Mouse (Mus musculus) cerebellum, adult (tissue): ENCODE data around the gene Mslnl.

ENCODE experiments used
- ATAC-seq: cut with Nextera tagmentation; 2 replicates; pipeline ENCODE4 v1.9.2; 2017; ENCODE audit warnings: mild to moderate bottlenecking, moderate library complexity, mixed read lengths; ENCODE audit not compliant: insufficient number of reproducible peaks, low FRiP score, low TSS enrichment

The Mslnl gene

DNA sequence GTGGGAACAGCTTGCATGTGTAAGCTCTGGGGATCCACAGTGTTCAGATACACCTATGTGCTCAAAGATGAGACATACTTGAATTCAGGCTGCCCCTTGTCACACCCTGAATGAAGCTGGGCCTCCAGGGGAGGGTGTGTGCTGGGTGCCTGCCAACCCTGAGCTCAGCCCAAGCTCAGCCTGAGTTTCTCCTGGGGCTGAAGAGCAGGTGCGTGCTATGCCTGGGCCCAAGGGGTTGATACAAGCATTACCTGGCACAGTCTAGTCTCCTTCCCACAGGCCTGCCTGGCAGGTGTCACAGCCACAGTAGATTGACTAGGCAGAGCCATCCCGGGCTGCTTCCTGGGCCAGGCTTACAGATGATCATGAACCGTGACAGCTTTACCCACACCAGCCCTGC is at the start of gene Mslnl:
Gene Mslnl (plus strand): TSS at position 298 of the 400 bp plus-strand sequence.
- ATAC-seq = no peak

DNA sequence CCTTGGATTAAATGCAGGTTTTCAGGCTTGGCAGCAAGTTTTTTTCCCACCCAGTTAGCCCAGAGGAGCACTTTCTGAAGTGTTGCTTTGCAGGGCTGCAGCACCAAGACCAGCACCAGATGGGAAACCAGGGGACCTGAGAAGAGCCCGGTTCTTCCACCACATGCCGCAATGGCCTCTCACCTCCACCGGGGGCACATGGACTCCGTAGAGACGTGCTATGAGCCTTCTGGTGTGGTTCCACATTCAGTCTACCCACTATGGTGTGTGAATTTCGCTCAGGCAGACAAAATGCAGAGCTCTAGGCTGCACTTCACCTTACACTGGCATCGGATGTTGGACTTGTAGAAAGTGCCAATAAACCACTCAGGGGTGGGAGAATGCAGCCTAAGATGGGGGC is 49.5 kb upstream of the Mslnl start:
- ATAC-seq = no peak

DNA sequence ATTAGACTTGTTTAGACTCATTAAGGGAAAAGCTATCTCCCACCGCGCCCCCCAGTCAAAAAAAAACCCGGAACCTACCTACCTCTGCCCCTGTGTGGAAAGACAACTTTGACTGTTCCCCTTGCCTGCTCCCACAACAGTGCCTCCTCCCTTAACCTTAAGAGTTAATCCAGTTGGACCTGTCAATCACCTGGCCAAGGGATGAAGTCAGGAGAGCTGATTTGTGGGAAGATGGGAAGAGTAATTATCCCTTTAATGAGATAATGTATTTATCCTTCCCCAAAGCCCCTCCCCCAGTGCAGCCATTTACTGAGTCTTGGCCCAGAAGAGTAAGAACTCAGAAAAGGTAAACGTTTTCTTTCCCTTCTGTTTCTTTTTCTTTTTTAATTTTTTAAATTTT is 46.9 kb upstream of the Mslnl start:
- ATAC-seq = no peak

DNA sequence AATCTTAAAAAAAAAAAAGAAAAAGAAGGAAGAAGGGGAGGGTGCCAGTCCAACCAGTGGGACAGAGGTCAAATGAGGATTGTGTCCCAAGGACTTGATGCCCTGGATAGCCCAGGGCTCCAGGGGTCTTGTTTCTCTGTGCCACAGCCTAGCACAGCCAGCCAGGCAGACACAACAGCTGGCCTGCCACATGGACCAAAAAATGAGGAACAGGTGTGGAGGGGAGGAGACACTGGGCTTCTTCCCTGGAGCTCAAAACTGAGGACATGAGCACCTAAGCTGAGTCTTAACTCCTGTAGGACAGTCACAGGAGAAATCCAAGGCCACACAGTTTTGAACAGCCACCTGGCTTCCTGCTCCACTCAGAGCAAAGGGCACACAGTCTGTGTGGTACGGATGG is 39.6 kb upstream of the Mslnl start:
- ATAC-seq = no peak

DNA sequence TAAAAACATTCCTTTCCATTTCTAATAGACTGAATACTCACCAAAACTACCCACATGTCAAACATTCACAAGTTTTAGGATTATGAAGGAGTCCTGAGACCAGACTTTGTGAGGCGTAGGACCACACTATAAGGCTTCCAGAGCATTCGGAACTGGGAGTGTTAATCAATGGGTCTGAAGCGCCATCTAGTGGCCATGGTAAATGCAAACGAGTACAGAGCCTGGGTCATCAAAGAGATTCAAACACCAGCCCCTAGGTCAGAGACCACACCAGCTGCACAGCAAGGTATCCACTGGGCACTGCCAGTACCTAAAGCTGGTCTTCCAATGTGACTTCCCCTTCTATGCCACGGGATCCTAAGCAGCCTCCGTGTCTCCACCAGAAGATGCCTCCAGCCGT is 37.4 kb upstream of the Mslnl start:
- ATAC-seq = peak; percentile 26; the same call in 1 of the 2 replicates

GRCm38 (mm10) chr17:25700863-25701496 is 34.9 kb upstream of the Mslnl start:
- no peak for ATAC-seq

DNA sequence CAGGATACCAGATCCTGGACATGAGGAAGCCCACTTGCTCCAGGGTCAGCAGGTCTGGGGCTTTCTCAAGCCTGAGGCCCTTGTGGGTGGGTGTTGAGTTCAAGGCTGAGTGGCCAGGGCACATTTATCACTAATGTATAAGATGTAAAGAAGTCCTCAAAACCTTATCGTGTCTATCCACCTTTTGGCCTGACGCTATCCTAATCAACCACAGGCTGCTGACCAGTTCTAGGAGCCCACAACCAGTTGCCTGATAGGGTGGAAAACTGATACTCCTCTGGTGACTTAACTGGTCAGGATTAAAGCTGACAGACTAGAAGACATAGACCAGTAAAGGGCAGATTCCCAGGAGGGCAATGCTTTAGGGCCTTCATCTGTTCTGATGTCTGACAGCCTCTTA is 25.8 kb upstream of the Mslnl start:
- no peak for ATAC-seq

GRCm38 (mm10) chr17:25711136-25711535 is 24.7 kb upstream of the Mslnl start:
- no peak for ATAC-seq

- no peak for ATAC-seq
These were observed 20.2 kb upstream of the Mslnl start for GRCm38 (mm10) chr17:25715627-25716026.

- ATAC-seq = no peak
These were observed 19.7 kb upstream of the Mslnl start for GRCm38 (mm10) chr17:25716130-25716529.

- ATAC-seq = no peak
These were observed 18.9 kb upstream of the Mslnl start, which contains the start of gene Gng13 for GRCm38 (mm10) chr17:25716711-25717637. Gene Gng13, plus strand, starts transcription at chr17:25717171.

GRCm38 (mm10) chr17:25717691-25718090 is 18.2 kb upstream of the Mslnl start:
- ATAC-seq = no peak

GRCm38 (mm10) chr17:25721476-25721875 is 14.4 kb upstream of the Mslnl start:
- no peak for ATAC-seq

DNA sequence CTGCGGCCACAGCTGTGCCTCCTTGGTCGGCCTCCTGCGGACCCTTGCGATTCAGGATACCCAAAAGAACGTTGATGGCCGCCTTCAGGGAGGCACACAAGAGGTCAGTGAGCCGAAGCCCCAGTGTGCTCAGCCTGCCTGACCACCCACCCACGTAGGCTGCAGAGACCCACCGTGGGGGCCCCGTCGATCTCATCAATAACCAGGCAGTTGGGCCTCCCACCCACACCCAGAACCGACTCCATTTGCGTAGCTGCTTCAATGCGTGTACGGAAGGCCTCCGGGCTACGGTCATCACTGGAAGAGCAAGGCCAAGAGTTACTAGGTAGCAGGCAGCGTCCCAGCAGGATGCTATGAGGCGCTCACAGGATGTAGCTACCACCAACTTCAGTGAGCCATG is 12.4 kb upstream of the Mslnl start:
- no peak for ATAC-seq

- ATAC-seq = no peak
These were observed 11.9 kb upstream of the Mslnl start for GRCm38 (mm10) chr17:25723919-25724318.

GRCm38 (mm10) chr17:25725264-25725663 is 10.6 kb upstream of the Mslnl start:
- no peak for ATAC-seq

DNA sequence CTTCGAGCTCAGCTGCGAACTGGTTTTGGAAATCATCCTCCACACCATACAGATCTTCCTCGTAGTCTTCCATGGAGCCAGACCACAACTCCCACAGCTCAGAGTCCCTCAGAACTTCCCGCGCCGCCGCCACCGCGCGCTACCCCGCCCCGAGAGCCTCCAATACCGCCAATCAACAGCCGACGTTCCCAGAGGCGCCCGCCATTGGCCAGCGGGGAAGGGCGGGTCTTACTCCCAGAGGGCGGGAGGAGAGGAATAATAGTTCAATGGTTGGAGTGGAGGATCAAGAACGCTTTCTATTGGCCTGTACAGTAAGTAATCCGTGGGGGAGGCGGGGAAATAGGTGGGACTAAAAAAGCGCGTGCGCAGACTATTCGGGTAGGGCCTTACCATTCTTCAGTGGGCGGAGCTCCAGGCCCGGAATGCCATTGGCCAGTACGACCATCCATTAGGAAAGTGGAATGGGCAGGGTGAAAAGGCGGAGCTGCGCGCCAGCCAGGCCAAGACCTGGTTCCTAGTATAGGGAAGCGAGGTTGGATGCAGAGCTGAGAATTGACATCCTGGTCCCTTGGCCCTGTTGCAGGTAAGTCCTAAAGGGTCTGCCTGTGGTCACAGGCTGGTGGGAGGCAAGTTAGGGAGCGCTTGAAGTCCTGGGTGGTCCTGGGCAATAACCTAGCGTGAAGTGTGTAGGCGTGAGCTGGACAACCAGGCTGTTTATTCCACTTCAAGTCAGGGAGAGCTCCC is 8.4 kb upstream of the Mslnl start, which contains the start of the genes Chtf18 and Rpusd1:
Gene Chtf18 (minus strand): TSS at position 155 of the 744 bp plus-strand sequence.
Gene Rpusd1 (plus strand): TSS at position 406 of the 744 bp plus-strand sequence.
- ATAC-seq = peak; percentile 90

DNA sequence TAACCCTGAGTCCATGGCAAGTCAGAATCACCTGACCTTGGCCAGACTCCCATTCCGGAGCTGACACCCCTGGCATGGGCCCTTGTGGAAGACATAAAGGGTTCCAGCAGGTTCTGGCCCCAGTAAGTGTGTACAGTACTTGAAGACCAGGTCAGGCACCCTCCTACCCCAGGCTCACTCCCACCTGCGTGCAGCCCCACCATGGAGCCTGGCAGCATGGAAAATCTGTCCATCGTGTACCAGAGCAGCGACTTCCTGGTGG is 7.9 kb upstream of the Mslnl start:
- ATAC-seq = no peak

GRCm38 (mm10) chr17:25732082-25732481 is 3.8 kb upstream of the Mslnl start:
- ATAC-seq = no peak

DNA sequence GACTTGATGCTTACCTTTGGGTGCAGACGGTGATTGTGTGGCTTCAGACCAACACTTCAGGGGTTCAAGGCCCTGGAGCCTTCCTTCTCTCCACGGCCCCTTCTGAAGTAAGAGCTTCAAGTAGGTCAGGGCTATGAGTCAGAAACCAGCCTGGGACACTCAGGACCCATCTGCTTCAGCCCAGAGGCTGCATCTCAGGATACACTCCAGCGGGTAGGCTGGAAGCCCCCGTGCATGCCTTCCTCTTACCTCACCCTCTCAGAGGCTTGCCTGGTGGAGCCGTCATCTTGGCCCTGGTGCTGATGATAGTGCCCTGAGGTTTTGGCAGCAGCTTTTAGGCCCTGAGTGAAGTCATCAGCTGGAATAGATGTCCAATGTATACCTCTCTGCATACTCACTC is 596 bp upstream of the Mslnl start:
- no peak for ATAC-seq

- no peak for ATAC-seq
These were observed 3.0 kb downstream of the Mslnl start for GRCm38 (mm10) chr17:25738861-25739260.
